Mouse (Mus musculus) thymus, postnatal 14 days (tissue): ENCODE measurements around the gene Prr12.
A peak's percentile ranks its signal among the peaks of the same experiment; 100 is the strongest.

Experiments
- DNase-seq: peaks from one replicate; pipeline ENCODE4 v3.0.0; 2021

Prr12 gene

DNA sequence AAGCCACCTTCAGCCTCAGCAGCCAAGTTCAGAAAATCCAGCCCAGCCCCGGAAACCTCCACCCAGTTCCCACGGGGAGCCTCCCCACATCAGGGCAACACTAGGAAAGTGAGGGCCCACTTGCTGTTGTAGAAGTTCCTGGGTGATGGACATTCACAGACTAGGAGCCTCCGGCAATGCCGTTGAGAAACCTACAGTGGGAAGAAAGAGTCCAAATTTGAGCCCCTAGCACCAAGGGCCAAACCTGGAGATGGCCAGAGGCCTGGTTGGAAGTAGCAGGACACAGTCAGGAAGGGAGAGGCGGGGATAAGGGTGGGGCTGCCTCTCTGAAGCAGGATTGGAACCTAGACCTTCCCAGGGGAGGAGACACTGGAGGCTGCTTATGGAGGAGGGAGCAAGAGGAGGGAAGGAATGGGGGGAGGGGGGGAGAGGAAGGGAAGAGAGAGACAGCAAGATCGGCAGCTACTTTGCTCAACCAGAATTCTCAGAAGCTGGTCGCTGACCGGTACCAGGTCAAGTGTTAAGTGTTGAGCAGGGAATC is 33.6 kb downstream of the Prr12 start:
- no peak for DNase-seq

DNA sequence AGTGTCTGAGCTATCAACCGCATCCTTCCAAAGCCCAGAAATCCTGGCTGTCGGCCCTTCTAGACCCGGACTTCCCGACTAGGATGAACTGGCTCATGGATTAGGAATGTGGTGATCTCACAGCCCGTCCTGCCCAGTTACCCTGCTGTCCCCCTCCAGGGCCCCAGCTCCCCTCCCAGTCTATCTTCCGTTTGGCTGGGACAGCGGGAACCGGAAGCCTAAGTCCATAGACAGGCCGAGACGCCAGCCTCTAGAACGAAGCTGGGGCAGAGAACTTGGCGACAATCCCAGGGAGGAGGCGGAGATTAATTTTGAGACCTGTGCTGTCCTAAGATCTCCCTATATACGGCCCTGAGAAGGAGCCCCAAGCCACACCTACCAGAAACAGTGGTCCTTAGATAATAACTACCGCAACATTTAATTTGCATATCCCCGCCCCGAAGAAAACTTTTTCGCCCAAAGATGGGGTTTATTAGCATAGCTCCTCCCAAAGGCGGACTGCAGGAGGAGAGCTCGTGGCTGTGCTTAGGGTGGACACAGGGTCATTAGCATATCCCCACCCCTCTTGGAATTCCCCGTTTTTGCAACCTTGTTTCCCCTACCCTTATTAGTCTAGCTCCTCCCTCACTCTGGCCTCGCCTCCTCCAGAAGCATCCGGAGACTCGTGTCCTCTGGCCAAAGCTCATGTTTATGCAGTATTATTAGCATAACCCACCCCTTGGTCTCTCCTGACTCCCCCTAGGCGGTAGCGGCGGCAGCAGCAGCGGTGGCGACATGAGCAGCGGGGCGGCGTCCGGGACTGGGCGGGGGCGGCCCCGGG is 35.2 kb downstream of the Prr12 start, which contains the start of gene Rras:
TSS of gene Rras (plus strand) at position 720 of the 820 bp plus-strand sequence.
- peak; percentile 80 for DNase-seq

DNA sequence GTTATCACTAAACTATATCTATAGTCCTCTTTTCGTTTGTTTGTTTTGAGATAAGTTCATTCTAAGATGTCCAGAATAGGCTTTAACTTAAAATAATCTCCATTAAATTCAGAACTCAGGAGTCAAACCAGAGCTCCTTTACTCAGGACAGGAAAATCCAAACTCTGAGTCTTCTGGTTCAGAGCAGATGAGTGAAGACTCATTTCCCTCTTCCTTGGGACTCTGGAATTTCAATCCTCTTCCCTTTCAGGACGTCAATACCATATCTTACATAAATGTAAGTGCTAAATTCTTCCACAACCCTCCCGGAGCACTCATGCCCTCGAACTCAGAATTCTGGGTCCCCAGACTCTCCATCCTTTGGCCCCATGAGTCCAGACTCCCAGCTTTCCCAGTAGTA is 35.9 kb downstream of the Prr12 start:
- DNase-seq, result no peak

DNA sequence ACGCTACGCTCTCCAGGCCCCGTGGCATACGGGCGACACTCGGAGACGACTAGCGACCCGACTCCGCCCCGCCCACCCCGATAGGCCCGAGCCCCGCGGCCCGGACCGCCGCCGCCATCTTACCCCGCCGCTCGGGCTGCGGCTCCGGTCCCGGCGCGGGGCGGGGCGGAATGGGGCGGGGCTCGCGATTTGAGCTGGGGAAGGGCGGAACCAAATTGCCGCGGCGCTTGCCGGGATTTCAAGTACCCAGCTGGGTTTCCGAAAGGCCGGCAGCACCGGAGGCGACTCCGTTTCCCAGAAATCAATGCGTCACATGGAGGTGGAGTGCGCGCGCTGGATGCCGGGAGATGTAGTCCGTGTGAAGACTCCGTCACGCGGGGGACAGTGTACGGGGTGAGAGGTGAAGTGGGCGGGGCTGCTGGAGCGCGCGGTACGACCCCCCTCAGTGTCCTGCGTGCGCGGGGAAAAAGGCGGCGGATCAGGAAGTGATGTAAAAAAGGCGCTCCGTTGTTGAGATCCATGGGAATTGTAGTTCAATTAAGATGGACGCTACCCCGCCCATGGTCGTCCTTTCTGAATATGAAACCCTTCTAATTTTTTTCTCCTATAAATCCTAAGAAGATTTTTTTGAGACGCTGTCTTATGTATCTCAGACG is 36.6 kb downstream of the Prr12 start, which contains the start of gene Scaf1:
TSS of gene Scaf1 (minus strand) at position 407 of the 656 bp plus-strand sequence.
- peak; percentile 100 for DNase-seq

DNA sequence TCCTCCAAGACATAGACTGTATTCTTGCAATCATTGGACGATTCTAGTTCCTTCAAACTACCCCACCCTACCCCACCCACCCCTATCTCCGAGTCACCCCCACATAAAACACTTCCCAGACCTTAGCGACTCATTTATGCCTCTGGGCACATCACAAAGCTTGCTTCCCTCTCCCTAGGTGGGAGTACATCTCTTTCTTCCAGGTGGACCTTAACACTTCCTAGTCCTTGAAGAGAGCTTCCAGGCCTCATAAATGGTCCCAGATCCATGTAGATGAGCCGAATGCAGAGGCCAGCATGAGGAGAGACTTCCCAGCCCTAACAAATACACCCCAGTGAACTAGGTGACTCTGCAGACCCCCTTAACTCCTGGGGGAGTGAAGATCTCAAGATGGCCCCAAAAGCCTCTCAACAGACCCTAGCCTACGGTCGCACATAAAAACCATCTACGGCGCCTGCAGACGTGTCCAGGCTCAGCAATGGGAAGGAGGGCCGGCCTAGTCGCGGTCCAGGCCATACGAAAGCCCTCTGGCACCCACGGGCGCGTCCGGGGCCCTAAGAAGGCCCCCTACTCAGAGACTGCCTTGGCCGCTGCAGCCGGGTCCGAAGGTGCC is 37.2 kb downstream of the Prr12 start:
- DNase-seq, result no peak

DNA sequence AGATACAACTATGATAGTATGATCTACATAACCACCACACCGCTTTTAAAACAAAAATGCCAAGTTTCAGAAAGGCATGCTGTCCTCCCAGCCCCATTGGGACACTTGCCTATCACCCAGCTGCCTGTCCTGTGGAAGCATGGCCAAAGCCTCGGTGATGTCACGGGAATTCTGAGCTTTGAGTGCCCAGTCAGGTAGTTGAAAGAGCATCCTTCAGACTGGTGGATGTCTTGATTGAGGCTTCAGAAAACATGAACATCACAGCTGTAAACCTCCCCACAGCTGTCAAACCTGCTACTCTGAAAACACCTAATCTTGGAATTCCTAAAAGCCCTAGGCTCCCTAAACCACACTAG is 38.6 kb downstream of the Prr12 start:
- DNase-seq, result no peak

DNA sequence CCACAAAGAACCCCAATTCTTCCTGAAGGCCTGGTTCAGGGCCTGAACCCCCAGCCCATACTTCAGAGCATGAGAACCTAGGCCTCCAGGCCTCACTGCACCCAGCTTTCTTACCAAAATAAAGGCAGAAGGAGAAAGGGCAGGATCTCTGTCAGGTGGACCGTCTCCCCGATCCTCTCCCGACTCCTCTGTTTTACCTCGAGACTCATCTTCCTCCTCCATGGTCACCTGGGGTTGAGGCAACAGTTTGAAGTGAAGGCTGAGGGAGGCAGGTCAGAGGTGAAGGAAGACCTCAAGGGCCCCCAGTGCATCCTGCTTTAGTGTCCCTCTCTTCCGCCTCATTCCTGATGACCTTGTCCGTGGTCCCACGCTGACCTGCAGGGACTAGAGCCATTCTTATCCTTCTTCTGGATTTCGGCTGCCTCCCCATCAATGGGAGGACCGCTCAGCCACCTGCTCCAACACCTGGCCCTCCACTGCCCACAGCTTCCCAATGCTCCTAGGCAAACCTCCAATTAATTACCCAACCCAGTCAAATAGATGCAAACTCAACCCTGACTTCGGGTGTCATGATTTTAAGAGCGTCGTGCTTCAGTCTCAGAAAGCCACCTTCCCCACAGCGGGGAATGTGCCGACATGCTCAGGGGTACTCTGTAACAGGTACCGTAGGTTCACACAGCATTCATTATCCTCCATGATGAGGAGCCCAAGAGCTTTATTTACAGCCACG is 39.1 kb downstream of the Prr12 start:
- no peak for DNase-seq

DNA sequence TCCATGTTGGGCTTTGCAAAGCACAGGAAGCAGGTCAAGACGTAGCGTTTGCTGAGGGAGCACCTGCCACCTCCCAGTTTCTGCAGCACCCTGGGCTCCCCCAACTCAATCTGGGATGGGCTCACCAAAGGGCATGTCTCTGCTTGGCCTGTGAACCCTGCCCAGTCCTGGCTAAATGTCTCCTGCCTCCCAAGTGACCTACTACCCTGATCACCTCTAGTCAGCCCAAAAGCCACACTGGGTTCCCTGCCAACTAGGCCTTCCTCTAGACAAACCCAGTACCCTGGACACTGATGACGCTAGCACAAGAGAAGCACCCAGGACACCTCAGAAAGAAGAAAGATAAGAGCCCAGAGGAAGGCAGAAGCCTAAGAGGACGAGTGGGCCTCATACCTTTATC is 39.9 kb downstream of the Prr12 start:
- no peak for DNase-seq

DNA sequence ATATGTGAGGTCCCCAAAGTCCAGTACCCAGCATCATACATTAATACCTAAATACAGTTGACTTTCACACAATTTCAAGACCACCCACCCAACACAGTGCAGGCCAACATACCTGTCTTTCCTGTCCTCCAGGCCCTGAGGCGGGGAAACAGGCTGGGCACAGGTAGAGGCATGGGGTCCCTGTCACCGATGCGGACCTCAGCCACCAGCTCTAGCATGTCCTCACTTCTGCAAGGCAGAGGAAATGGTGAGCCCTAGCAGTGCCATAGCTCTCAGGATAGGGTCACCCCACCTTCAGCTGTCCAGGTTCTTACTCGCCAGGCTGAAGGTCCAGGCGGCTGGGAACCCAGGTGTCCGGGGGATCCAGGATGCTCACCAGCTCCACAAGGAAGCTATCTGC is 40.7 kb downstream of the Prr12 start:
- no peak for DNase-seq

DNA sequence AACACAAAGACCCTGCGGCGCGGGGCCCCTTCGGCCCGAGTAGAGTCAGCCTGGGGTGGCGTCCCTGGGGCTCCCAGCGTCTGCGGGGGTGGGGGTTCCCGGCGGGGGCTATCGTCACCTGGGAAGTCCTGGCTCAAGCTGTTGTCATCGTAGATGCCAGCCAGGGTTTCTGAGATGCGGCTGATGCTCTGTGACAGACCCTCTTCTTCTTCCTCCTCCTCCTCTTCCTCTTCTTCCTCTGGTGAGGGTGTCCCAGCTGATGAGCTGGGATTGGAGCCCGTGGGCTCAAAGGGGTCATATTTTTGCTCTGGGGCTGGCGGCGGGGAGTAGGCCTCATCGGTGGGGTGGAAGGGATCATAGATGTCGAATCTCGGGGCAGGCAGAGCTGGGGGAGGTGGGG is 44.3 kb downstream of the Prr12 start:
- no peak for DNase-seq

DNA sequence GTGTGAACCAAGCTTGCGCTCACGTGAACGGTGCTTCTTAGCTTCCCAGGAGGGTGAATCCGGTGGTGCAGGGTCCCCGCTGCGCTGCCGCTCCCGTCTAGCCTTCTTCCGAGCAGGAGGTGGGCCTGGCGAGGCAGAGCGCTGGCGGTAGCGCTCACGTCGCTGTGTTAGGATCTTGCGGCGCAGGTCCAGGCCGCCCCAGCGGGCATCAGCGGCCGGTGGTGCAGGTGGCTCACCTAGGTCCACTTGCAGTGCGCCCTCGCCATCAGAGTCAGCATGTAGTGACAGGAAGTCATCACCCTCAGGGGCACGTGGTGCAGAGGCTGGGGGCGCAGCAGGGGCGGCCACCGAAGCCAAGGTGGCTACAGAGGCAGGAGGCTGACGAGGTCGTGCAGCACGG is 44.8 kb downstream of the Prr12 start:
- no peak for DNase-seq

DNA sequence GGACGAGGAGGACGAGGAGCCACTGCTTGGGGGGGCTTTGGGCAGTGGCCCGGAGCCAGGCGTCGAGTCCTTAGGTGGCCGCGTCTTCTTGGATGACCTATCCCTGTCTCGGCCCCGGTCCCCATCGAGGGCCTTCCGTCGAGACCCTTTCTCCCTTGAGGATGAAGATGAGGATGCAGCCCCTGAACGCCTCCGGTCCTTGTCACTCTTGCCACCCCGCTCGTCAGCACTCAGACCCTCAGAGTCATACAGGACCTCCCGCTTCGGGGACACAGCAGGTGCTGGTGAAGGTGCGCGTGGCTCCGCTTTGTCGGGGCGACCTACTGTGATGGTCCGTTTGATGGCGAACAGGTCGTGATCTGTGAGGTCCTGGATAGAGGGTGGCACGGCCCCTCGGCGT is 45.5 kb downstream of the Prr12 start:
- no peak for DNase-seq

DNA sequence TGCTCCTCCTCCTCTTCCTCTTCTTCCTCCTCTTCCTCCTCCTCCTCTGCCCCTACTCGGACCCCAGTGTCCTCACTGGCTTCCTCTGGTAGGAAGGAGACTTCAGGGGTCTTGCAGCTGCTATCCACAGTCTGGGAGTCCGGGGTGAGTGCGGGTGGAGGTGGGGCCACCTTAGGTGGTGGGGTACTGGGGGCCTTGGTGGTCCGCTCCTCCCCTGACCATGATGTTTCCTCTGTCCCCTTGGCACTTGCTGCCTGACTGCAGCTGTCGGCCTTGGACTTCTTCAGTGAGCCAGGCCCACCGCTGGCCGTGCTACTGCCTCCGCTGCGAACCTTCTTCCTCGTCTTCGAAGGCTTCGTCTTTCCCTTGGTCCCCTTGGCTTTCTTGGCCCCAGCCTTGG is 46.2 kb downstream of the Prr12 start:
- DNase-seq, result no peak

DNA sequence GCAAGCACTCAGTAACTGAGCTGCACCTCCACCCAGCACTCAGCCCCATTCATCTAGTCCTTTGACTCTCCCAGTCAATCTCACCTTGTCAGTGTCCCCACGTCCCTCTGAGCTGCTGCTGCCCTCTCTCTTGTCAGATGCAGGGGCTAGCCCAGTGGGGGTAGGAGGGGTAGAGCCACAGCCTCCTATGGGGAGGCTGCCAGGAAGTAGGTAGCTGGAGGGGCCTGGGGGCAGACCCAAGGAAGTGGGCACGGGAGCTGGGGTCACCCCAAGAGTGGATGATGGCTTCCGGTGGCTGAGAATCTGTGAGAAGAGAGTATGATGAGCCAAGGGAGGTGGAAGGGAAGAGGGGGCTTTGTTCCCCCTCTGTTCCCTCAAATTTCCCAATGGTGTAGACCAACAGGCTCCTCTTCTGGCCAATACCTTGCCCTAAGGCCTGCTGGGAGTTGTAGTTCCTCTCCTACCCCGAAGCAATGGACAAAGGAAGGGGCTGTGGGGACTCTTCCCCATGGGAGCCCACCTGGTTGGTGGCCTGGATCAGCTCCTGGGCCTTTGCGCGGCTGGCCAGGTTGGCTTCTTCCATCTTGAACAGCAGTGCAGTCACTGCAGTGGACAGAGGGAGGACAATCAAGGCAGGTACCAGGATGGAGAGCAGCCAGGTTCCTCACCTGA is 47.2 kb downstream of the Prr12 start:
- no peak for DNase-seq

DNA sequence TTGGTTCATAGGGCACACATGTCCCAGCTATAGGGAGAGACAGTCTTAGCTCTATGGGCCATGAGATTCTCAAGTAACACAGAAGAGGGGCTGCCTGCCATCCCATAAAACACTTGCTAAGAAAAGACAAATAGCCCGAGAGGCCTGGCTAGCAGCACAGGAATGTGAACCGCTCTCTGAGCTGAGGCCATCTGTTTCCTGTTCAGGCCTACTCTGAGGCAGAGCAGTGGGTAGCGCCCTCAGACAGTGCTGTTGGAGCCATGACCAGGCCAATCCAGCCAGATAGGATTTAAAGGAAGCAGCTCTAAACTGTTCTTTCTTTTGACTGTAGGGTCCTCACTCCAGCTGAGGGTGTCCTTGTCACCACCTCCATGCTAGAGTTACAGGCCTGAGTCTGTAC is 48.1 kb downstream of the Prr12 start:
- no peak for DNase-seq

DNA sequence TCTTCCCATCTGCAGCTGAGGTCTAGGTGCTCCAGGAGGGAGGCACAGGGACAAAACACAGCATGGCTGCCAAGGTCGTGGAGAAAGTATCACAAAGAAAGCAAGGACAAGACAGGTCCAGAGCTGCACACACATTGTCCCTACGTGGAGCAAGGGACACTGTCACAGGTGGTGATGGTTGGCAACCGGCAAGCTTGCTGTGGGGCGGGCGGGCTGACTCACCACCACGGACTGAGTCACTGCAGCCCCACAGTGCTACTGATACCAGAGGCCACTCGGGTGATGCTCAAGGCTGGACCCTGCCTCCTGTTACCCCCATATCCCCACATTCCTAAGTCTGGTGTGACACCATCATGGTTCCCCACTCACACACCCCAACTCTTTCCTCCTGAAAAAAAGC is 50.2 kb downstream of the Prr12 start:
- DNase-seq, result no peak

DNA sequence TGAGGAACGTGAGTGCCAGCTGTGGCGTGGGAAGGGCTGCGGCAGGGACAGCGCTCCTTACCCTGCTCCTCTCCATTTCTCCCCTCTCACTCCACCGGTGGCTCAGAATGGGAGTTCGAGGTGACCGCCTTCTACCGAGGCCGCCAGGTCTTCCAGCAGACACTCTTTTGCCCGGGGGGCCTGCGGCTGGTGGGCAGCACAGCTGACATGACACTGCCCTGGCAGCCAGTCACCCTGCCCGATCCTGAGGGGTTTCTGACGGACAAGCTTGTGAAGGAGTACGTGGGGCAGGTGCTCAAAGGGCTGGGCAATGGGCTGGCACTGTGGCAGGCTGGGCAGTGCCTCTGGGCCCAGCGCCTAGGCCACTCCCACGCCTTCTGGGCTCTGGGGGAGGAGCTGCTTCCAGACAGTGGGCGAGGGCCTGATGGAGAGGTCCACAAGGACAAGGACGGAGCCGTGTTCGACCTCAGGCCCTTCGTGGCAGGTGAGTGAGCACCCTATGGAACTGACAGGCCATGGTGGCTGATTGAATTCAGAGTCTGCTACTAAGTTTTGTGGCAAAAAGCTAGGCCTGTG is 52.1 kb downstream of the Prr12 start:
- no peak for DNase-seq

DNA sequence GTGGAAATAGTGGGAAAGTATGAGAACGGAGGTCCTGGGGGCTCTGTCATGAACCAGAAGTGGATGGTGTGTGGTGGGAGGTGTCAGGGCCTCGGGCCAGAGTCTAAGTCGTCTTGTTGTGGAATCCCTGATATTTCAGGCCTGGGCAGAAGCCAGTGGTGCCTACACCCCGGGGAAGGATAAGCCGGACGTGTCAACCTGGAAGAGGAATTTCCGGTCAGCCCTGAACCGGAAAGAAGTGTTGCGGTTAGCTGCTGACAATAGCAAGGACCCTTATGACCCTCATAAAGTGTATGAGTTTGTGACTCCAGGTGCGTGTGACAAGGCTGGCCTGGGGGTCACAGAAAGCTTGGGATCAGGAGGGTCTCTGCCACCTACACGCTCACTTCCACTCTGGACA is 52.9 kb downstream of the Prr12 start:
- DNase-seq, result no peak

DNA sequence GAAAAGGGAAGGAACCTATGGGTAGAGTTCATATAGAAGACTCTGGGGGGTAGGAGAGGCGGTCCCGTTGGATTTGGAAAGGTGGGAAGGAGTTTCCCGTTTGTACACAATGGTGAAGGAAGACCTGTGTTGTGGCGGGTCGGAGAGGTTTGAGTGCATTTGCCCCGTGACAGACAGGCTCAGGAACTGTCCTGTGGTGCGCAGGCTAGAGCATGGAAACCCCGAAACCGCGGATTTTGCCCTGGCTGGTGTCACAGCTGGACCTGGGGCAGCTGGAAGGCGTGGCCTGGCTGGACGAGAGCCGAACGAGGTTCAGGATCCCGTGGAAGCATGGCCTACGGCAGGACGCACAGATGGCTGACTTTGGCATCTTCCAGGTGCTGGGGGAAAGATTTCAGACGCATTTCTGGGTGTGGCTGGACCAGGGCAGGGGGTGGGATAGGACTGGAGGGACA is 54.2 kb downstream of the Prr12 start, which contains the start of gene Bcl2l12:
TSS of gene Bcl2l12 (minus strand) at position 212 of the 455 bp plus-strand sequence.
- peak; percentile 36 for DNase-seq

DNA sequence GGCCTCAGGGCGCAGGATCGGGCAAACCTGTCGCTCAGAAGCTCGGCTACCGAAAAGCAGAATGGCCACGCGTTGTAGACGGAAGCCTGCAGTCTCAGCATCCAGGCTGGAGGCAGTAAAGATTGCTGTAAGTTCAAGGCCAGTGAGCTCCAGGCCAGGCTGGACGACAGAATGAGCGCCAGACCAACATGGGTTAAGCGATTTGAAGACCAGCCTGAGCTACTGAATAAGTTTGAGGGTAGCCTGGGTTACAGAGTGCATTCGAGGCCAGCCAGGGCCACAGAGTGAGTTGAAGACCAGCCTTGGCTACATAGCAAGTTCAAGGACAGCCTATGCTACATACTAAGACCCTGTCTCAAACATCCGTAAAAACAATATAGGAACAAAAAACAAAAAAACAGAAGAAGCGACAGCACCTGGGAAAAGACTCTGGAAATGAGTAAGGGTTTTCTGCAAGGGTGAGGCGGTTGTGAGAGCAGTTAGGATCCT is 54.7 kb downstream of the Prr12 start:
- DNase-seq, result no peak

DNA sequence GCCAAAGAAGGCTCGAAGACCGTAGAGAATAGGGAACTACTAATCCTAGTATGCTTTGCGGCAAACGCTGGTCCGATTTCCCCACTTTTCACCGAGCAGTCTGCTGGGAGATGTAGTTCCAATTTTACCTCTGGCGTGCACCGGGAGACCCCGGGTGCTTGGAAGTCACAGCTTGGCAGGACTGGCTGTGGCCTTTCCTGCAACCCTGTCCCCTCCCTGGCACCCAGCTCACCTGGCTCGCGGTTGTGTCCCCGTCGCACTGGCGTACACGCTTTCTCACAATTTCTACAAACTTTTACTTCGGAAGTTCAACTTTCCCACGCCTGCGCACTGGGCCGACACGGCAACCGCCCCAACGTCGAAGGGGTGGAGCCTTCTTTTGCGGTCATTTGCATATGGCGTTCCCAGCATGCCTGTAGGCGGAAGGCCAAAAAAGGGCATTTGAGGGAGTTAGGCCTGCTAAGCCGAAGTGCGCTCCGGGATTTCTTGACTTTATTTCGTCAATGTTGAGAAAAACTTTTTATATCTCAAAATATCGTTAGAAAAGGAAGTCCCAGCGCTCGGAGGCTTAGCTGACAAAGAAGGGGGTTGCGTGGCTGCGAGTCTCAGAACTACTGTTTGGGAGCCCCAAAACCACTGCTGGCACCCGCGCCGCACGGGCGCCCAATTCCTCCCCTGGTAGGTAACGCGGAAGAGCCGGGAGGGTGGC is 55.3 kb downstream of the Prr12 start, which contains the start of gene Irf3:
TSS of gene Irf3 (plus strand) at position 418 of the 709 bp plus-strand sequence.
- peak; percentile 98 for DNase-seq
